Mouse (Mus musculus) CH12.LX (cell line): Measurements from ENCODE around the gene Esyt2.

Source experiments
- CTCF ChIP-seq, 2 experiments: IDR thresholded peaks in 1 of 2; conservative IDR thresholded peaks in 1 of 2; 2 replicates each; pipeline ENCODE4 v1.5.1; 2011 to 2012; ENCODE audit warnings: low read depth in 2 of 2, low read length in 2 of 2, improper control_type of control experiment in 1 of 2, inconsistent platforms in 1 of 2, mild to moderate bottlenecking in 1 of 2, moderate library complexity in 1 of 2
- MXI1 ChIP-seq: IDR thresholded peaks from 2 replicates; pipeline ENCODE4 v1.6.1; 2011; ENCODE audit warnings: mild to moderate bottlenecking, low read depth, low read length, improper control_type of control experiment
- TBP ChIP-seq: conservative IDR thresholded peaks from 2 replicates; pipeline ENCODE4 v1.6.1; 2011; ENCODE audit warnings: low read depth, low read length, improper control_type of control experiment
- ZNF384 ChIP-seq: IDR thresholded peaks from 2 replicates; pipeline ENCODE4 v1.6.1; 2012; ENCODE audit warnings: low read depth, low read length, improper control_type of control experiment, inconsistent platforms

- TF ChIP-seq MXI1, result no peak
- no peak for TF ChIP-seq ZNF384
- TF ChIP-seq CTCF (conservative IDR thresholded peaks at IDR 0.05 in 1 of 2, IDR thresholded peaks at IDR 0.05 in 1 of 2; ENCODE audit: low read depth in 2 of 2, low read length in 2 of 2), result no peak
- no peak for TF ChIP-seq TBP
Measured at GRCm38 (mm10) chr12:116236658-116237057, 44.3 kb upstream of the Esyt2 start.
